Mouse (Mus musculus) CD4-positive, CD25-positive, alpha-beta regulatory T cell, adult 2 months (primary cell): ENCODE measurements around the gene Svs1.
"Not testable (repeated sequence)": the region's sequence is repeated elsewhere in the genome, so short reads cannot be mapped to it uniquely, and the experiment has no call there.

Experiments
- DNase-seq: peaks from one replicate; pipeline ENCODE4 v3.0.0-alpha.2; 2012; ENCODE audit warnings: low read depth, low spot score

Svs1 gene

DNA sequence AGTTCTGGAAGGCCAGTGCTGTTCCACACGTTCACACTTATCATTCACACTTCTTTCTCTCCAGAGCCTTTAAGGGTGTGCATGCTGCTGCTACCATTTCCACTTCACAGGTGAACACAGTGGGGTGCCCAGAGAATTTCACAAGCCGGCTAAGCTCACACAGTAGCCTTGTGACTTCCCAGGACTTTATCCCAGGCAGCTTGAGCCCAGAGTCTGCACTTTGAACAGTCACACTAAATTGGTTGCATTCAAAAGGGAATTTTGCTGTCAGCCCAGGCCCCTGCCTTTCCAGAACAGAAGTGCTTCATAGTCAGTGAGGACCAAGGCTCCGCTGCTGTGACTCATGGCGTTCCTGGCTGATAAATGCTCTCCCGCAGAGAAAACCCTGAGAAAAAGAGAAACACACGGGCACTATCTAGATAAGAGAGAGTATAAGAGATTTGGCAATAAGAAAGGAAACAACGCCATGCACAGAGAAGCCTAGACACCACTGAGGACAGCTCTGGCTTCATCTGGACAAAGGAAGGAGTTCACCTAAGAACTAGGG, at the start of gene Svs1:
Gene Svs1 (plus strand): TSS at position 418 of the 547 bp plus-strand sequence.
- no peak for DNase-seq

DNA sequence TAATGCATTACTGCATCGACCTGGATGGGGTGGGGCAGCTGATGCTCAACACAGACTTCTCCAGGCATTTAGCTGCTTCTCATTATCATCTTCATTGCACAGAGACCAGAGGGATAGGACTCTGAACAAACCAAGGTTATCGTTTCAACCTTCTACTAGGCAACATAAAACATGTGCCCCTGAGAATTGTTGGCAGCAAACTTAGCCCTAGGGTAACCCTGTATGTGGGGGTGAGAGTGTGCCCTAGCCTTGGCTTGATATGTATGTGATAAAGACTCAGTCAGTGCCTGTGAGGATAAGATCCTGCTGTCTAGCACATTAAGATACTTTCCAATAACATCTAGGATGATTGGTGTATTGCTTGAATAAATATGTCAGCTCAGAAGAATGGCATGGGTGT, 37.1 kb upstream of the Svs1 start:
- DNase-seq = no peak

DNA sequence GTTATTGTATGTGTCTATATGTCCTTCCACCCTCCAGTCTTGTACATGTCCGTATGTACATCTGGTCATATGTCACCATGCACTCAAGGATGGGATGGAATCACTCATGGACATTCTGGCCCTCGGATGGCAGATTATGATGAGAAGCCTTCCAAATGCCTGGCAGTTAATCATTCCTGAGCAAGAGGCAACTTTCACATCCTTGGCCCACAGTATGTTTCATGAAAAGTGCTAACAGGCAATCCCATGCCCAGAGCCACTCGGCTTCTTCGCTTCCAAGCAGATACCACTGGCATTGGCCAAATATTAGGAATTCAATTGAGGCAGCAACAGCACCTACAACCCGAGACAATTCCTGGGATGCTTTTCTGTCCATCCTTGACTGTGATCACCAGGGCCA, 36.0 kb upstream of the Svs1 start:
- DNase-seq = no peak

DNA sequence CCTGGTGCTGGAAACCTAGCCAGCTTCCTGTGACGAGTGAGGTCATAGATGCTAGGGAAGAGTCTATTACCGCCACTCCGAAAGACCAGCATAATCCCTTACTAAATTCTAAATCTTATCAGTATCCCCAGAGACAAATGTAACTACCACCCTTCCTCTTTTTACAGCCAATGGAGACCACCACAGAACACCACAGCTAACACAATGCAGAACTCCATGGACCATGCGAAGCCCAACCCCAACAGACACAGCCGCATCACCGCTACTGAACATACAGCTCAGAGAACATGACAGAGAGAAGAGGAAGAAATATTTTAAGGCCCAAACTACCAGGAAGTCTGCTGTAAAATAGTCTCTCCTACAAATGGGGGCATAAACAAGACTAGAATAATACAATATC, 35.0 kb upstream of the Svs1 start:
- DNase-seq = no peak

DNA sequence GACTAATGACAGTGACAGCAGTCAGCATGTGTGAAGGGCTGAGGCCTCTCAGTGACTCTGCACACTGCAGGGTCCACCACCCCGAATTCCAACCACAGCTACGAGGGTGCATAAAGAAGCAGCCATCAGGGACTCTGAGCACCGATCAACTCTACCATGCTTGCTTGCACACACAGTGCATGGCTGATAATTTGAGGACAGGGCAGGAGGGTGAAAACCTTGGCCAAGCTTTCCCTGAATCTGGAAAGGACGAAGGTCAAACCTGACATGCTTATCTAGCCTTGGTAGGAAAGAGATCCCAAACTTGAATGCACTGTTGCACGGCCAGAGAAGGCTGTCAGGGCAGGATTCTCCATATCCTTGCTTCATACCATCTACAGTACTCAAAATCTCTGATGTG, 33.4 kb upstream of the Svs1 start:
- DNase-seq = no peak

DNA sequence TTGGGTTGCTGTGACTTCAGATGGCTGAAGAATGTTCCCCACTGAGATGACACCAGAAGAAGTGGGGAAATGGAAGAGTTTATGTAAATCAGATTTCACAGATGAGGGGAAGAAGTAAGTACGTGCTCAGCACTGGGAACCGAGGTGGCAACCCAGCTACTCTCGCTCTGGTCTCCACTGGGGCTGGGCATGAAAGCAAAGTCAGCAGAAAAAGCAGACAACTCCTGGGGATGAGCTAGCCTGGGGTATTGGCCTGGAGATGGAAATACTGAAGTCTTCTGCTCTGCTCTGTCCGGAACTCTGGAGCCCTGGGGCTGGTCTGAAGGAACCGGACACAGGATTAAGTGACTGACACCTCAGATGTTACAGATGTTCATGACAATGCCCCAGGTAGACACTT, 32.5 kb upstream of the Svs1 start:
- DNase-seq = no peak

DNA sequence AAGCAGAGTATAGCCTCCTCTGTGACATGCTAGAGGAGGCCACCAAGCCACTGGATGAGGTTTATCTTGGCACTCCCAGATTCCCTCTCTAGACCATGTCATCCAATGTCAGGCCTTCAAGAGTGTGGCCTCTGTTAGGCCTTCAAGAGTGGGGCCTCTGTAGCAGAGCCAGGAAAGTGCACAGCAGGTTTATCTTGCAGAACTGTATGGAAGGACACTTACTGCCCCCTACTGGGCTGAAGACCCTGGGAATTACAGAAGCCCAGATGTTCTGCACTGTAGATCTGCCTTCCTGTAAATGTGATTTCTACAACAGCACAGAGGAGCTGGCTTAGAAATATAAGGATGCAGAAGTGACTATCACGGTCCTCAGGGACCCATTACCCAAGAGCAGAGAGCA, 31.7 kb upstream of the Svs1 start:
- DNase-seq = peak; percentile 65

DNA sequence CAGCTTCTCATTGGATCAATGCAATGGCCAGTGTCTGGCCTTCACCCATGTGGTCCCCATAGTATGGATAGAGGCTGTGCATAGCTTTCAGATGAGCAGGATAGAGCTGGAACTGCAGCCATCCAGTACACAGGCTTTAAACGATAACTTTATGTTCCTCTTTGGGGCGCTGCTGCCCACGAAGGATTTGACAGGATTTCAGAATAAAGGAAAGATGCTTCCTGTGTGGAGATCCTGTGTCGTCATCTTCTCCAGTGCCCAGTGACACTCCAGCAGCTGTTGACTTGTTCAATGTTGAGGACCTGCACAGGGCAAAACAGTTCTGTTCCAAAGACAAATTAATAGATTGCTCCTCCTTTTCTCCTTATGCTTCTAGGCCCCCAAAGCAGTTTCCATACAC, 29.9 kb upstream of the Svs1 start:
- no peak for DNase-seq

DNA sequence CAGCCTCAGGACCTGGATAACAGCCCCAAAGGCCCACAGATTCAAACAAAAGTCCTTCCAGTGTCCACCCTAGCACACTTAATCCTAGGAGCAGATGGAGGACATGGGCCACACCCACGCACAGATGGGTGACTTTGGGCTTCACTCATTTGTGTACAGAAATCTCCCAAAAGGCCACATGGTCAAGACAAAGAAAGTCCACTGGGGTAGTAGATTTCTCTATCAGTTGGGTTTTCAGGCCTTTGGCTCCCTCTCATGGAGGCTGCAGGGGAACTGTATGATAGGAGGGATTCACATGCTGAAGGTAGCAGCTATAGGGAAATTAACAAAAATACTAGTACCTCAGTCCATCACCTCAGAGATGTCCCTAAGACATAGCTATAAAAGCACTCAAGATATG, 28.6 kb upstream of the Svs1 start:
- DNase-seq = no peak

DNA sequence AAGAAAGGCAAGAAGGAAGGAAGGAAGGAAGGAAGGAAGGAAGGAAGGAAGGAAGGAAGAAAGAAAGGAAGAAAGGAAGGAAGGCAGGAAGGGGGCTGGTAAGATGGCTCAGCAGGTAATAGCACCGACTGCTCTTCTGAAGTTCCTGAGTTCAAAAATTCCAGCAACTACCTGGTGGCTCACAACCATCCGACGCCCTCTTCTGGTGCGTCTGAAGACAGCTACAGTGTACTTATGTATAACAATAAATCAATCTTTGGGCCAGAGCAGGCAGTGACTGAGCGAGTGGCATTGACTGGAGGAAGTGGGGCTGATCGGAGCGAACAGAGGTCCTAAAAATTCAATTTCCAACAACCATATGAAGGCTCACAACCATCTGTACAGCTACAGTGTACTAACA, 27.5 kb upstream of the Svs1 start:
- peak; percentile 23 for DNase-seq

DNA sequence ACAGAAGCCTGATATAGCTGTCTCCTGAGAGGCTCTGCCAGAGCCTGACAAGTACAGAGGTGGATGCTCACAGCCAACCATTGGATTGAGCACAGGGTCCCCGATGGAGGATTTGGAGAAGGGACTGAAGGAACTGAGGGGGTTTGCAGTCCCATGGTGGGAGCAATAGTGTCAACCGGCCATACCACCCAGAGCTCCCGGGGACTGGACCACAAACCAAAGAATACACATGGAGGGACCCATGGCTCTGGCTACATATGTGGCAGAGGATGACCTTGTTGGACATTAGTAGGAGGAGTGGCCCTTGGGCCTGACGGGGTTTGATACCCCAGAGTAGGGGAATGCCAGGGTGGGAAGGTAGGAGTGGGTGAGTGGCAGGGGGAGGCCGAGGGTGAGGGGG, 20.0 kb upstream of the Svs1 start:
- not testable (repeated sequence) for DNase-seq

DNA sequence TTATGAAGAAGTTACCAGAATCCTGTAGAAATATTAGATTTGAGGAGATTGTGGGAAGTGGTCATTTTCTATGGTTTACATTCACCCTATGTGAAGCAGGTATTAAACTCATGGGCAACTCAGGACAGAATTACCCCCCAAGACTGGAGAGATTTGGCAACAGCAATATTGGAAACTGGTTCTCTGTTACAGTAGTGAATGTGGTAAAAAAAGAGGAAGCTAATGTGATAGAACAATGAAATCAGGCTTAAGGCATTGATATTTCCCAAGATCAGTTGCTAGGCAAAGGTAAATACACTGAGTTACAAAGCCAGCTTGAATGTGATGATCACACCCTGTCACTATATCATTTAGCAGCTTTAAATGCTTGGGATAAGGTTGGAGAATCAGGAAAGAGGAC, 18.8 kb upstream of the Svs1 start:
- no peak for DNase-seq

DNA sequence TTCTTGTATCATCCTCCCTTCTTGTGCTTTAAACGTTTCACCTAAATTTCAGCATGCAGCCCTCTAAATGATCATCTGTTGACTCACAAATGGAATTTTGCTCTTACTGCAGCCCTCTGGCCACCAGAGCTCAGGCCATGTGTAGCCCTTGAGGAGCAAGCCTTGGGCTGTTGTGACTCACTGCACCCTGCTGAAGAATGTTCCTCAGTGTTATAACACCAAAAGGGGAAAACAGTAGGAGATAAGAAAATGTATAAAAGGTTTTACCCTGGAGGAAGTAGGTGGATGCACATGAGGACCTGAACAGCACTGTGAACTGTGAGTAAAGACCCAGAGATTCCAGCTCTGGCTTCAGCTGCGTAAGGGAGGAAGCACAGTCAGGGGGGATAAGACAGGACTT, 12.0 kb upstream of the Svs1 start, which contains the start of gene Doxl2:
Gene Doxl2 (plus strand): TSS at position 301 of the 400 bp plus-strand sequence.
- no peak for DNase-seq

DNA sequence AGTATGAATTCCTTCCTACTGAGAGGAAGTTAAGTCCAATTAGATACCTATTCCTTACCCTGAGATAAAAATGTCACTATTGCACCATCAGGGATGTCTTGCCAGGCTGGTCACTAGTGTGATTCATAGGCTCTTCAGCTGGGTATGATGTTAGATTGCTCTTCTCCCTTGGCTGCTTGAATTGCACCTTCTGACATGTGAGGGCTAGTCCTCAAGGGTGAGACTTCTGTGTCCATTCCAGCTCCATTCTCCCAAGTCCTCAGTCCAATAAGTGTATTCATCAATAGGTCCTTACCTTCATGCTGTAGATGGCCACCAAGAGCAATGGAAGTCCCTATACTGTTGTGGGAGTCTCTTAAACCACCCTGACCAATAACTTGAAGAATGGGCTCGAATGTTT, 7.0 kb upstream of the Svs1 start:
- no peak for DNase-seq

DNA sequence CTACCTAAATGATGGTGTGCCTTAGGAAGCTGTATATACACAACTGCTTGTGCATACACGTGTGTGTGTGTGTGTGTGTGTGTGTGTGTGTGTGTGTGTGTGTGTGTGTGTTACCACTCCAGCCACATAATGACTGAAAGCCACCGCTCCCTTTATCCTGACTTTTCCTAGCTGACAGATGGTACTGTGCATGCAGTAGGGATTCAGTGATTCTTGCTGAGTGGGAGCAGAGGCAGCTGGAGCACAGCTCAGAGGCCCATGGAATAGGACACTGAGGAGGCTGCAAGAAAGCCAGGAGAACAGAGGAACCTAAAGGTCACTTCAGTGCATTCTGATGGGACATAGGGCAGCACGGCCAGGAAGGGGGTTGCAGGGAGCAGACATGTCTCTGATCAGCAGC, 4.4 kb upstream of the Svs1 start:
- DNase-seq = no peak

DNA sequence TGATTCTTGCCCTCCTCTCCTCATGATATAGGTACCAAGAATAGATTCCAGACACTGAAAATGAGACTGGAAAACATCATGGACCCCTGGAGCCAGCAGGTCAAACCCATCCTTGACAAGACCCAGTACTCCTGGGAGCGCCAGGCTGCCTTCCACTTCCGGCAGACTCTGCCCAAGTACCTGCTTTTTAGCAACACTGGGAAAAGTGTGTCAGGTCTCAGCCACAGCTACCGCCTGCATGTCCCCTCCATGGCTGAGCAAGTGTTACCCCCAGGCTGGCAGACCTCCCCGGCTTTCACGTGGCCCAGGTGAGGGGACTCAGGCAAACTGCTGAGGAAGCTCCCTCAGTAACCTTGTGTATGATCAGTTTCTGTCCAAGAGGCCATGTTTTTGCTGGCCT, 3.3 kb downstream of the Svs1 start:
- DNase-seq = no peak

DNA sequence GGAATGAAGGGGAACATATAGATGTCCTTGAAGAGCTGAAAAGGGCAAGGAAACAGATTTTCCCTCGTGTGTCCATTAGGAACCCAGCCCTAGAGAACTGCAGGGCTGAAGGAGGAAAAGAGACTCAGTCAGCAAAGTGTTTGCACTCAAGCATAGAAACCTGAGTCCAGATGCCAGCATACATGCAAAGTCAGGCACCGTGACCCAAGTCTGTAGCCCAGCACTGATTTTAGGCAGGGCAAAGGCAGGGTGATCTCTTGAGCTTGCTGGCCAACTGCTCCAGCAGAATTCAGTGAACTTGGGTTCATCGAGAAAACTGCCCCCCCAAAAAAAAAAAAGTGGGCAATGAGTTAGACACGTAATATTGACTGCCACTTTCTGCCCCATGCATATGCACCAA, 5.3 kb downstream of the Svs1 start:
- no peak for DNase-seq

DNA sequence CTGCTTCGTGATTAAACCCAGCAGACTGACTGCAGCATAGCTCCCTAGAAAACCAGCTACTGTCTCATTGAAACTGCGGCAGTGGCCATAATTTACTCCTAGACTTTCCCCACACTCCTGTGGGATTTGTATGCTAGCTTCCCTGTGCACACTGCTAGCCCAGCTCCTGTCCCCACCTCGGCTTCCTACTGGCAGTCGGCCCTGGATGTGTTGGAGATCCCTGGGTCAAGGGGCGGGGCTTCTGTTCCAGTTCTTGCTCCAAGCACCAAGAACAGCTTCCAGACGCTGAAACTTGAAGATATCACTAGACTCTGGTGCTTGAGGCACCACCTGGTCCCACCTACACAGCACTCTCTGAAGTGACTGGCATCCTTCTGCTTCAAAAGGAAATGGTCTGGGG, 11.5 kb downstream of the Svs1 start:
- no peak for DNase-seq

DNA sequence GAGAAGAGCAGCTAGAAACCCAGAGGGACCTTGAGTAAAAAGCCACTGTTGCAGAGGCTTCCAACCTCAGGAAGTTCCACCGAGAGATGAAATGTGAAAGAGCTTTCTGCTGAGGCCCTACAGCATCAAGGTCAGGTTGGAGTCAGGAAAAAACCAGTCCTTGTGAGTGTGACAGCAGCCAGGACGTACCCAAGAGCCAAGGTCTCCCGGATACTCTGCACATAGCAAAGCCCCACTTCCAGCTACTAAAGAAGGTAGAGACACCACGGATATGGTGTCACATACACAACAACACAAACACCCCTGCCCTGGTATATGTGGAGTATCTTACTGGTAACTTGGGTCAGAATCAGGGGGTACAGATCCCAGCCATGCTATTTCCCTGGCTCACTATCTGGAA, 12.1 kb downstream of the Svs1 start:
- DNase-seq = no peak

DNA sequence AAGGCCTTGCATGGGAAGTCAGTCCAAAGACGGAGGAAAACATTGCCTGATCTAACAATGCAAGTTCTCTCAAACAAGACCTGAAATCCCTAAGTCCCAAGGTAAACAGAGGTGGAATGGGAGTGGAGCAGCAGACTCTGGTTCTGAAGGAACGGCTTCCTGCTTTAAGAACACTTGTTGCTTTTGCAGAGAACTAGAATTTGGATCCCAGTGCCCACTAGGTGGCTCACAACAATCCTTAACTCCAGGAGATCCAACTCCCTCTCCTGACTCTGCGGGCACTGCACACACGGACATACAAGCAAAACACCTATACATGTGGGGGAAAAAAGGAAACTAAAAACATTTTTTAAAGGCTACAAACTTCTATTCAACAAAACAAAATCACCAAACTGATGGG, 16.7 kb downstream of the Svs1 start:
- no peak for DNase-seq

DNA sequence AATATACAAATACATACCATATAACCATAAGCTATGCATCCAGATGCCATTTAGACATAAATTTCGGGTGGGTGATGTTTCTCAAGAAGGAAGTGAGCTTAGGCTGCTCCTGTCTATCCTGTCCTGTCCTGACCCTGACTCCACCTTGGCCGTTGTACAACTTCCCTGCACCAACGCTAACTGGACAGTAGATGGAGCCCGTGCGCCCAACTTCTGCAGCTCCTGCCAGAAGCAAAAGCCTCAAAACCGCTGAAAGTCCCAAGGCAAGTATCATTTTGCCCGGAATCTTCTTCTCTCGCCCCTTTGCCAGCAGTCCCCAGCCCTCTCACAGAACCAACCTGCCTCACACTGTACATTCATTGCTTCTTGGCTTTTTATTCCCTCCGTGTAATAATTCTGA, 21.3 kb downstream of the Svs1 start:
- peak; percentile 89 for DNase-seq

DNA sequence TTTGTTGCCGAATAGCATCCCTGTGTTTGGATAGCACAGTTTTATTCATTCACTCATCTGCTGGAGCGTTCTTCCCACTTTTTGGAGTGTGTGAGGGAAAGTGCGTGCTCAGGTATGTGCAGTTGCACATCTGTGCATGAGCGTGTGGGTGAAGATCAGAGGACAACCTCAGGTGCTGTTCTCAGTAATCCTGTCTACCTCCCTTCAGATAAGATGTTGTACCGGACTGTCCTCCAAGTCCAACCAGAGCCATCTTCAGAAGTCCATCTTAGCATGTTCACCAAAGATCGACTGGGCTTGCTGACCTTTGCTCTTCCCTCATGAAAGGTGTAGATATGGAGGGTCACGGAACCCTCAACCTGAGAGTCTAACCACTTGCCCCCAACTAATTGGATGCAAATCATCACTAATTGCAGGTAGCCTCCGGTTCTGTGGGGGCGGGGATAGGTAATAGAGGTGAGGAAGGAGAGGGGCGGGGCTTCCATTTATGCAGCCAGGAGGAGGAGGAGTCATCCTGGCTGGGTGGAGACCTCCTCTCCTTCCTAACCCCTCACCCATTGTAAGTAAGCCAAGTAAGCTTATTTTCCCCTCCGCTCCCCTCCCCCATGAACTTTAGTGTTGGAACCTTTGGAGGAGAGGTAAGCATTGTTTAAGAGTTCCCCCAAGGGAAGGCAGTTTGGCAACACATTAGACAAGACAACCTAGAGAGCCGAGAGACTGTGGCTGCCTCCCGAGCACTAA, 21.9 kb downstream of the Svs1 start:
- no peak for DNase-seq

DNA sequence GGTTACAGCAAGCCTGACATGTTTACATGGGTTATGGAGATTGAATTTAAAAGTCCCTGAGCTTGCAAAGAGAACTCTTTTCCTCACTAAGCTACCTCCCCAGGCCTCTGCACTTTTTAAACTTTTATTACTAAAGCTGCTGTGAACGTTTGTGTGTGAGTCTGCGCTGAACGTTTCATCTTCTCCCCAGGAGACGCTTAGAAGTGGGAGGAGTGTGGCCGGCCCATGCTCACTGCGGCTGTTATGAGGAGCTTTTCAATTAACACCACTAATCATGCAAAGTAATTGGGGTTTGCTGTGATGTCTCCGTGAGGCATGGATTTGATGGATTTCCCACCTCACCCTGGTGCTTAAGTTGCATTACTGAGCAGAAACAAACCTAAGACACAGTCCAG, 22.5 kb downstream of the Svs1 start:
- no peak for DNase-seq

DNA sequence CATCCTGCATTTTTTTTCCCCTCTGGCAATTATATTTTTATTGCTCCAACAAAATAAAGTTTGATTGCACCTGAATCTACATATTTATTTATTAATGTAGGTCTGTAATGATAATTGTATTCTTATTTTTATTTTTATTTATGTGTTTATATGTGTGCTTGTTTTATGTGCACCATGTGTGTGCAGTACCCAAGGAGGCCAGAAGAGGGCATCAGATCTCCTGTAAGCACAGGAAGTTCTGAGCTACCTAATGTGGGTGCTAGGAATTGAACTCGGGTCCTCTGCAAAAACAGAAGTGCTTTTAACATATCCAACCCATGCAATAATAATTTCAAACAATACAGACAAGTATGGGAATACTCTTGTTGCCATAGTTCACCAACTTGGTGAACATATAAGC, 23.0 kb downstream of the Svs1 start:
- DNase-seq = peak; percentile 55
